Mouse (Mus musculus): ENCODE data around the gene Yeats2. TPM values are rescaled to one million over a fixed set of nuclear protein-coding genes. Genes with fewer than 3 reads are reported as not detected.

Yeats2 gene
- polyA plus RNA-seq, 2 experiments from 2014 or later: 6.0 to 8.4 TPM

Other genes starting within 250 kb of the Yeats2 start
- 100 to 1,000 TPM; 304 to 338 TPM for gene Klhl6, start 158.0 kb upstream of the Yeats2 start, polyA plus RNA-seq (2017; shearing (Covaris generic))
- gene Klhl24, start 43.5 kb upstream of the Yeats2 start, polyA plus RNA-seq (2017; shearing (Covaris generic)): 10 to 100 TPM; 34.5 to 39.6 TPM
- gene Map6d1, start 100.3 kb downstream of the Yeats2 start, polyA plus RNA-seq (2017; shearing (Covaris generic)): under 1 TPM in 1 of 2 experiments, not detected in 1; 0.26 TPM
- gene Parl, start 161.3 kb downstream of the Yeats2 start, polyA plus RNA-seq (2017; shearing (Covaris generic)): 10 to 100 TPM; 70.7 to 80.0 TPM
- gene Cyp2ab1, start 184.3 kb downstream of the Yeats2 start, polyA plus RNA-seq (2017; shearing (Covaris generic)): not detected

Data from CD4-positive, CD25-positive, alpha-beta regulatory T cell, adult 4 months (primary cell).